Mouse (Mus musculus) spleen, postnatal 4 days (tissue): ENCODE results near the gene Cst10.

Experiments
- DNase-seq, 2 experiments: peaks; one replicate each; pipeline ENCODE4 v3.0.0; 2022; ENCODE audit warnings: low spot score in 2 of 2

The Cst10 gene

DNA sequence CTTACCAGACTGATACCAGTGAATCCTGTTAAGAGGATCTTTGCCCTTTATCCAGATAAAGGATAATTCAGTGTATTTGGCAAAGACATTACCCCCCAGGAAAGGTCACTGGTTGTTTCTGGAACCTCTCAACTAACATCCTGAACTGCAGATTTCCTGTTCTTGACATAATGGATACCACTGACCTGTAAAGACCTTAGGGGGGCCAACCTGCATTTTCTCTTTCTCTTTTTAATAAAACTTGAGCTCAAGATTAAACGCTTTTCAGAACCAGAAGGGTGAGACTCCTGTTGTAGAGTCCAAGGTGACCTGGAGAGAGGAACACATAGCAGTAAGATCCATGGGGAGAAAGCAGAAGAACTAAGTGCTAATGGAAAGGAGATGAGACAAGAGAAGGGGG, at the start of gene Cst10:
TSS of gene Cst10 (plus strand) at position 301 of the 400 bp plus-strand sequence.
- no peak for DNase-seq

DNA sequence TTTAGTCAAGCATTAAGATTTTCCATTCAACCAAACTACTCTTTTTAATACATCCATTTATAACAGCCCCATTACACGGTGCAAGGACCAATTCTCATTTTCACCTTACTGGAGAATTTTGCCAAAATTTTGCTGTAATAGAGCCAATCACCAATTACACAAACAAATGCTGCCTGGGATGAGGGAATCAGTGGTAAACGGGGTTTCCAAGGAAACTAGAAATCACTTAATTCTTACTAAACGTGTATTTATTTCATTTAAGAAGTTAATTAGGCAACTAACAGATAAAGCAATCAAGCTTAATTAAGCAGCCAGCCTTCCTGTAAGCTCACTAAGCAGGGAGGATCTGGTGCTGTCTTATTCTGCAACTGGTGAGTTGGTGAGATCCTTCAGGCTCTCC, 11.9 kb upstream of the Cst10 start:
- DNase-seq = no peak

DNA sequence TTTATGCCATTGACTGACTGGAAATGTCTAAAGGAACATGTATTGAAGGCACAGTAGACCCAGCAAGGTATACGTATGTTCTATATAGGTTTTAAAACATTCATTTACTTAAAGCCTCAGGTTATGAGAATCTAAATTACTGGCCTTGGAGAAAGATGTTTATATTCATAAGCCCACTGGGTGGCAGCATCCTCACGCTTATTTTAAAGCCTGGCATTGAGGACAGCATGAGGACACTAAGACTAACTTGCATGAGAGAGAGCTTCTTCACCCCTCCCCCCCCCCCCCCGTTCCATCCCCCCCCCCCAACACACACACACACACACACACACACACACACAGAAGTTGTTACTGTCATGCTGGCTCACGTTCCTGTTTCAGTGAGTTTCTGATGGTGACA, 17.7 kb downstream of the Cst10 start:
- DNase-seq = no peak
